Mouse (Mus musculus): ENCODE data around the gene Cfap45.

The Cfap45 gene

DNA sequence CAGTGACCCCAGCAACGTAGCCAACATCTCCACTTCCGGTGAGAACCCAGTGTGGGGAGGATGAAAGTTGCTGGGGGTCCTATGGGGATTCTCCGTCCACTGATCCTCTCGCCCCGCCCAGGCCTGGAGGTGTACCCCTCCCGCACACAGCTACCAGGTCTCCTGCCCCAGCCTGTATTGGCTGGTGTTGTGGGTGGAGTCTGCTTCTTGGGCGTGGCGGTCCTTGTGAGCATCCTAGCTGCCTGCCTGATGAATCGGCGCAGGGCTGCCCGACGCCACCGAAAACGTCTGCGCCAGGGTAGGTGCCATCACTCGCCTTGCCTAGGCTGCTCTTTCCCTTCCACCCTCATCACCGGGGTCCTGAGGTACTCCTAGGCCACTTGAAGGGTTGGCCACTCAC, 24.6 kb upstream of the Cfap45 start:
- no peak for DNase-seq (ENCODE audit: low spot score)

DNA sequence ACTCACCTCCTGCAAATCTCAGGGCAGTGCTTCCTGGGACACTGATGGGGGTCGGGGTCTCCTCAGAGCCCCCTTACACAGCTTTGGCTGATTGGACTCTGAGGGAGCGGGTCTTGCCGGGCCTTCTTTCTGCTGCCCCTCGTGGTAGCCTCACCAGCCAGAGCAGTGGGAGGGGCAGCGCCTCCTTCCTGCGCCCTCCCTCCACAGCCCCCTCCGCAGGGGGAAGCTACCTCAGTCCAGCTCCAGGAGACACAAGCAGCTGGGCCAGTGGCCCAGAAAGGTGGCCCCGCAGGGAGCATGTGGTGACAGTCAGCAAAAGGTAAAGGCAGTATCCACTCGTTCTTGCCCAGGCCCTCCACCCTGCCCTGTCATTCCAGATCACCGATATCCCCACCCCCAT, 23.2 kb upstream of the Cfap45 start:
- no peak for DNase-seq (ENCODE audit: low spot score)

DNA sequence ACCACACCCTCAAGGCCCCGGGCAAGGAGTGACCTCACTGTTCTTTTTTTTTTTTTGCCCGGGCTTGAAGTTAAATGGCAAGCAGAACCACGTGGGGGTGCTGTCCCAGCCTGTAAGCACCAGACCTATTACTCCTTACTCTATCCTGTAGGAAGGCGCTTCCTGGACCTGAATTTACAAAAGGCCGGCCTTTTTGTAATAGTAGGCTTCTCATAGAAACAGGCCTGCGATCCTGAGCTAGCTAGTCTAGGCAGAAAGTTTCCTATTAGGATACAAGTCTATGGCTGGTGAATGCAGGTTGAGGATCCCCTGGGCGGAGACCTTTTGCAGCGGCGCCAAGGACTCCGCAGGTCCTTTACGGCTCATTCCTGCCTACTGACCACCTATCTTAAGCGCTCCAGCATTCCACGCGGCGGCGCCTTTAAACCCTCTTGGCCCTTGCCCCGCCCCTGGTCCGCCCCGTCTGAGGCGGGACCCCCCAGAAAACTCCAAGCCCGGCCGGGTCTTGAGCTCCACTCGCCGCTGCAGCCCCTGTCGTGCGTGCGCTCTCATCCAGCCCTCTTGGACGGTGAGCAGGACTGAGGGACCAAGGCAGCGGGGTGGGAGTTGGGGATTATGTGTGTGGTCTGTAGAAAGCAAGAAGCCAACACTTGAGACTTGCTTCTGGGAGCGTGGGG, 20.7 kb upstream of the Cfap45 start, which contains the start of gene Tagln2:
Tagln2 (plus strand) TSS at position 283 of the 677 bp plus-strand sequence.
- DNase-seq (ENCODE audit: low spot score) = peak; percentile 75

DNA sequence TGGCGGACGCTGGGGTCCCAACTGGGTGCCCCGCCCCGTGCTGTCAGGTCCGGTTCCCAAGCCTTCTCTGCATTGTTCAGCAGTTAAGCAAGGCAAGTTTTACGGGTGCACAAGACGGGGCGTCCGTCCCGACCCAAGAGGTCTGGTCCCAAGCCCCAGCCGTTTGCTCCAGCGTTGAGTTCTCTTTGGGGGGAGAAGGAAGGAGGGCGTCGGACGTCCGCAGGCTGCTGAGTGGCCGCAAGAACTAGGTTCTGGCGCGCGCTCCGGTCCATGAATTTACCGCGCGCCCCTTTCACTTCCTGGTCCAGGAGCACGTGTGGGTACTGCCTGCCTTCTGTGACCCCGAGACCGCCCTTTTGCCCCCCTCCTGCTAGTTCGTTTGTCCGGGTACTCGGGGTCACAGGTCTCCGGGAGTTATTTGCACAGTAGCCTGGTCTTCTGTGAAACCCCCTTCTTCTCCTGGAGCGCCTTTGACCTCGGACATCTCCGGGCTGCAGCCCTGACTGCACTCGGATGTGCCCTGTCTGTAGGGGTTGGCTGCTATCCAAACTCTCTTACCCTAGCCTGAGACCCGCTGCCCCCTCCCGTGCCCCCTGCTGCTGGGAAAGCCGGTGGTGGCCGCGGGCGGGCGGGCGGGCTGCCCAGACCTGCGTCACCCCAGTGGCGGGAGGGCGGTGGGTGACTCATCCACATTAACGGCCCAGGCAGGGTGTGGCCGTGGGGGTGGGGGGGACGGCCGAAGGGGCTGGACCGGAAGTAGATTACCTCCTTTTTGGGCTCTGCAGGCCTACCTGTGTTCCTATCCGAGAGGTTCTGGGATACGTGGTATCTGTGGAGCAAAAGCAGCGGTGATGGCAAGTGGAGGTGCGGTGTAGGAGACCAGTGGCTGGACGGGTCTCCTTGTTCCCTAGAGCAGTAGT, 19.9 kb upstream of the Cfap45 start:
- DNase-seq (ENCODE audit: low spot score) = peak; percentile 28

DNA sequence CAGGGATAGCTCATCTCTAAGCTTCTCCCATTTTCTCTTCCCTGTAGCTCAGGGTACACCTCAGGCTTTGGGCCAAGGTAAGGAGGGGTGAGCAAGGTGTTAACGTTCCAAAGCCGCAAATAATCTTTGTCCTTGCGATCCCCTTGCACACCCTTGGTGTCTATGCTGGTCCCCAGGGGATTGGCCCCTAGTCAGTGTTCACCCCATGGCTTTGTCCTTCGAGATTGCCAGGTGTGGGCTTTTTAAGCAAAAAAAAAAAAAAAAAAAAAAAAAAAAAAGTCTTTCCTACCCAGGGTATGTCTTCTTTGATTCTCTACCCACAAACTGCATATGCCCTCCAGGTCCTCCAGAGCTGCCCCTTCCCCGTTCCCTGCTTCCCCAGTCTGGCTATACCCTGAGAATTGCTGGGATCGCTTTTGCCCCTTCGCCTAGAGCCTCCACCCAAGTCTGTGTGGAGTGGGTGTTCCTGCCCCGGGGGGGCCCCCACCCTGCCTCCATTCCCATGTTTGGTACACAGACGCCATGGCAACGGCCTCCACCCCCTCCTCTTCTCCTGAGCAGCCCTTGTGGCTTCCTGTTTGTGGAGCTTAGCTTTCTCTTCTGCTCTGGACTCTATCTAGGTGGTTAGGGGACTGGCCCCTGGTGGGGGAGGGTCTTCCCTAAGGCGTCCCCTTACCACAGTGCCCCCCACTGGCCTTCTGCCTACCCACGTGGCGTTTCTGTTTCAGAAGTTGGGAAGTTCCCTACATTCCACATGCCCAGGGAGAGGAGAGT, 19.0 kb upstream of the Cfap45 start:
- DNase-seq (ENCODE audit: low spot score) = no peak

DNA sequence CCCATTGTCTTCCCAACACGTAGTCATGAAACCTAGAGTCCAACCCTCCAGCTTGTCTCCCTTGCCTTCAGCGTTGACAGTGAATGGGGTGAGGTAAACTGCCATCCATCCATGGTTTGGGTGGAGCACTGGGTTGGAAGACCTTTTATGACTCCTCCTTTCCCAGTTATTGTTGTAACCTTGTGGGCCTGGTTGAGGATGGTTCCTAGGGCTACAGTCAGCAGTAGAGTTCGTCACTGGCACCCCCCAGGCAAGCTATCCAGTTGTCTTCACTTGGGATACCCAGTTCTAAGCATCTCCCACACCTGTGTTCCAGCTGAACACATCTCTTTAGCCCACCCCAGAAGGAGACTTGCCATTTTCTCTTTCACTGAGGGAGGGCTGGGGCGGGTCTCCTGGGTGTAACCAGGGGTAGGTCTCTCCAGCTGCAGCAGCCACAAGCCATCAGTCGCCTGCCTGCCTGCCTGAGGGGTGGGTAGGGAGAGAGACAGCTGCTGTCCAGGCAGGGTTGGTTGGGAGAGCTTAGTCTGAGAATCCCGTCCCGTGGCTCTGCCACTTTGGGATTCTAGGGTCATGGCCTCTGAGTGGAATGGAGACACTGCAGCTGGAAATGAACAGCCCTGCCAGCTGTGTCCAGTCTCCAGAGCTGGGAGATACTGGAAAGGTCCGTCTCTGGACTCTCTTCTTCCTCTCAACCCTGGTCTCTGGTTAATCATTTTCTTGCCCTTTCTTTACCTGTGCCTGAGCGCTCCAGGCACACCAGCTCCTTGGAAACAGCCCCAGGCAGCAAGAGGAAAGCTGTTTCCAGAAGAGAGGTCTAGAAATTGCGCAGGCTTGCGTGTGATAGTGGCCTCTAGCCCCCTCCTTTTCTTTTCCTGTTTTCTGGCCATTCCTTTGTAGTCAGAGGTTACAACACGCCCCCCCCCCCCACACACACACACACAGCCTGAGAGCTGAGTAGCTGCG, 18.2 kb upstream of the Cfap45 start:
- no peak for DNase-seq (ENCODE audit: low spot score)

DNA sequence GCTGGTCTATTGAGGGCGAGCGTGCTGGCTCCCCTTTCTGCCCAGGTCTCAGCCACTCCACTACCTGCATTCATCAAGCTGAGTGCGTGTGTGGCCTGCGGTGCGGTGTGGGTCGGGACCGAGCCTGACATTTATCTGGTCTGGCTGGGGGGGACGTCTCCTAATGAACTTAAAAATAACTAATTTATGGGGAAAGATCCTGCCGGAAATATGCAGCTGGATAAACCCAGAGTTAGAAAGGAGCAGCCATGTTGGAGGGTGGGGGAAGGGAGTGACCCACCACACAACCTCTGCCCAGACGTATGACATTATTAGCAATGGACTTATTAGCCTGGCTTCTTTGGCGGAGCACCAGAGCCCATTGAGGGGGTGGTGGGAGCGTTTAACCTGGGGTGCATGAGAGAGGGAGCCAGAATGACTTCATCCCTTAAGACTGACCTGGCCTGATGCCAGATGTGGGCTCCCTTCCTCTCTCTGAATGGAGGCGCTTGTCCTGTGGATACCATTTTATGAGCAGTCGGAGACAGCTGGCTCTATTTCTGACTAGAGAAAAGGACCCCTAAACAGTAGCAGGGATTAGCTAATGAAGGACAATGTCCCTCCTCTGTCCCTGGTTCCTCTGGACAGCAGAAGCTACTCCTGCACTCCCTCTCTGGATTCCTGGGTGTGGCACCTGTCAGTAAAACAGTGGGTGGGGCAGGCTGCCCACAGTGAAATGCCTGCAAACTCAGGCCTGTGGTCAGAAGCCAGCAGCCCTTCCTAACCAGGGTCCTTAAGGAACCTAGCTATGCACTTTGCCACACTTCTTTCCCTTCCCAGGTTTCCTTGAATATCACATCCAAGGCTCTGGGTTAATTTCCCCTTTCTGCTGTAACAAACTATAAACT, 17.2 kb upstream of the Cfap45 start:
- no peak for DNase-seq (ENCODE audit: low spot score)

DNA sequence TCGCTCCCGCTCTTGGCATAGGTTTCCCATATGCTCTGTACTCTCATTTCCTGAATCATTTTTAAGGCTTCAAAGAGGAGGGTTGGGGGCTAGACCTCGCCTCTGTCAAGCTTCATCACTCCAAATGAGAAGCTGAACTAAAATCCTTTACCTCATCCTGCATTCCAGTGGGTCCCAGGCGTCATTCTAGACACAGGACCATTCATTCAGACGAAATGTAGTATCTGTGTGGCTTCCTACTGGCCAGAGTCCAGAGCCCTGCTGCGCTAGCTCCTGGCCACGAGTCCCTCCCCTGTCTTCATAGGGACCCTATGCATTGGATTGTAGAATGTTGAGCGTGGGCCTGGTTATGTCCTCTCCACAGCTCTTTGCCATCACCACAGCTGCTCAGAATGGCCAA, 15.8 kb upstream of the Cfap45 start:
- DNase-seq (ENCODE audit: low spot score) = no peak

DNA sequence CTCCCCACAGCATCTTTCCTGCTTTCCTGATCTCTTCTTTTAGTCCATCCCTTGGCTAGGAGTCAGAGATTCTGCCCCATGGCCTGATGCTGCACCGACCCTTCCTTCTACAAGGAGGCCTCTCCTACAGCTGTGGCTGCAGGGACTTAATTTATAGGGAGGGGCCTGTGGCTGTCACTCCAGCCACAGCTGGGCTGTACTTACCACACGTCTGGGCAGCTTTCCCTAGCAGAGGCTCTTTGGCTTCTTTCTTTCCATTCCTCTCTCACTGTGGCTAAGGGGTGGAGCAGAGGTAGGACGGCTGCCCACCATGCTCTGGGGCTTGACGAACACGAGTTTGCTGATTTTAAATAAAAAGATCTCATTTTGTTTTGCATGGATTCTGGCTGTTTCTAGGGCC, 13.6 kb upstream of the Cfap45 start:
- no peak for DNase-seq (ENCODE audit: low spot score)

DNA sequence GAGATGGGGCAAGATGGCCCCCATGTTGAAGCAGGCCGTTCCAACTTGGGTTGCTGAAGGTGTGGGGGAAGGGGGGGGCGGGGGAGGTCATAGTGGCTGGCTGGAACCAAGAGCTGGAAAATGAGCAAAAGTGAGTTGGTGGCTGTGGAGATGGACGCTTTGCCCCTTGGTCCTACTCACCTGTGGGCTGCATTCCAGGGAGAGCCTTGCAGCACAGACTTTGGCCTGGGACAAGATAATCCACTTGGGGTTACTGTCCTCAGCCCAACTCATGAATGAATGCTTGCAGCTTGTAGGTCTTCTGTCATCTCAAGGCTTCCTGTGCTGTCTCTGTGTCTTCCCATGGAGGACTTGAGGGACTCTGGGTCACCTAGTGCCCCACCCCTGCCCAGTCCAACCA, 12.9 kb upstream of the Cfap45 start:
- no peak for DNase-seq (ENCODE audit: low spot score)

DNA sequence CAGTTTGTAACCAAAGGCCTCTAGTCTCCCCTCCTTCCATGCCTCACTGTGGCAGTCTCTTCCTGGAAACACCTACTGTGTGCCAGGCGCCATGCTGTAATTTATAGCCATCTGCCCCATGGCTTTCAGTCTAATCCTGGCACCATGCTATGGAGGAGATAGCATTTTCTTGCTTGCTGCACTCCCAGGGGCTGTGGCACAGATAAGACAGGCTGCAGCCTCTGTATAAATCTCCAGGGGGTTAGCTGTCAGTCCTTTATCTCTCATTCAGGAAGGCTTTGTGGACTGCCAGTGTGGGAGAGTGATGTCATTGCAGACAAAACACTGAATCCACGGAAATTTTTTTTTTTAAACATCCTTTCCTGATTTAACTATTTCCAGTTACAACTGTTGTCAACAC, 12.4 kb upstream of the Cfap45 start:
- no peak for DNase-seq (ENCODE audit: low spot score)

DNA sequence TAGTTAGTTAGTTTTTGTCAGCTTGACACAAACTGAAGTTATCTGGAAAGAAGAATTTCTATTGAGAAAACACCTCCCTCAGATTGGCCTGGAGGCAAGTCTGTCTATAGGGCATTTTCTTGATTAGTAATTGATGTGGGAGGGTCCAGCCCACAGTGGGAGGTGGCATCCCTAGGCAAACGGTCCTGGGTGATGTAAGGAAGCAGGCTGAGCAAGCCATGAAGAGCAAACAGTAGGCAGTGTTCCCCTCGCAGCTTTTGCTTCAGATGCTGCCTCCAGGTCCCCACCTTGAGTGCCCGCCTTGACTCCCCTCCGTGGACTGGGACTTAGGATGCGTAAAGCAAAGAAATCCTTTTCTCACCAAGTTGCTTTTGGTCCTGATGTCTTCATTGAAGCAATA, 11.4 kb upstream of the Cfap45 start:
- no peak for DNase-seq (ENCODE audit: low spot score)

DNA sequence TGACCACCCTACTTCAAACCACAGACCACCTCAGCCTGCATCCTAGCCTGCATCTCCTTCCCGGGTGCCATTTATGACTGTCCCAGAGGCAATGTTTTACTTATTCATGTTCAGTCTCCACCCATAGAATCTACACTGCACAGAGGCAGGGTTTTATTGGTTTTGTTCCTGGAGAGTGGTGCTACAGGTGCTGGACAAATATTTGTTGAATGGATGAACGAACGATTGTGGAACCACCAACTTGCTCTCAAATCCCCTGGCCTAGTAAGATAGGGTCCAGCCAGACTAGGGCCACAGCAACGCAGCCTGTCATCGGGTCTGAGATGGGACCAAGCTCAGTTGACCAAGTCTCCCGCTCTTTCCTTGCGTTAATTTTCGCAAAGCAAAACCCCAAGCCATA, 10.6 kb upstream of the Cfap45 start:
- DNase-seq (ENCODE audit: low spot score) = no peak

DNA sequence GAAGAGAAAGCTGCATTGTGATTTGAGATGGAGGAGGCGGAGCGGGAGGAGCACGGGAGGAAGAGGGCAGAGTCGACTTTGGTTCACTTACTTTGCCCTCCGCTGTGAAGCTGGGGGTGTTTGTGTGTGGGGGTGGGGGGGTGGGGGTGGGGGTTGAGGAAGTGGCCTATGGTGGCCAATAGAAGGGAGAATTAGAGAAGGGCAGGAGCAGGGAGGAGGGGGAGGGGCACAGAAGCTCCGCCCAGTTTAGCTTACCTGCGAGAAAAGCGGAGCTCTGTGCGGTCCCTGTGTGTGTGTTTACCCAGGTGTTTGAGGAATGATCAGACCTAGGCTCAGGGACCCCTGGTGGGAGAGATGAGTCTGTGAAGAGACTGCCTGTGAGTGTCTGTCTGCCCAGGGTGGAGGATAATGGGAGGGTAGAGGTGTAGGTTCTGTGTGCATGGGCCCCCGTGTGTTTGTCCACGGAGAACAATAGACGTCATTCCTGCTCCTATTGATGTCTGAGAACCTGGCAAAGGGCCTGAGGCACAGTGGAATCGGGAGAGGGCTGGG, 10.1 kb upstream of the Cfap45 start:
- DNase-seq (ENCODE audit: low spot score) = no peak

DNA sequence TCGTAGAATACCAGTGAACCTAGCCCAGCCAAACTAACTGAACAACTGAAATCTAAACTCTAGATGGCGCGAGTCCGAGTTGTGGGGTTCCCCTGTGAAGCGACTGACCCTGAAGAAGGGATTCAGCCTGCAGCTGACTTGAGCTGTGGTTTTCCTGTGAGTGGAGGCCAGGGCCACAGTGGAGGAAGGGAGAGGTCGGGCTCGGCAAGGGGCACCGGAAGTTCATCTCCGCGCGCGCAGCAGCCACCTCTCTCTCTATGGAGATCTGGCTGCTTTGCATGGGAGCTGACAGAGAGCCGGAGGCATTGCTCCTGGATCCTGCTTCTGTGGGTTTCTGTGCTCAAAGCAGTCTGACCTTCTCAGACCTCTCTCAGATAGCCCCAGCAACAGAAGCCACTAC, 7.6 kb upstream of the Cfap45 start:
- DNase-seq (ENCODE audit: low spot score) = peak; percentile 70

DNA sequence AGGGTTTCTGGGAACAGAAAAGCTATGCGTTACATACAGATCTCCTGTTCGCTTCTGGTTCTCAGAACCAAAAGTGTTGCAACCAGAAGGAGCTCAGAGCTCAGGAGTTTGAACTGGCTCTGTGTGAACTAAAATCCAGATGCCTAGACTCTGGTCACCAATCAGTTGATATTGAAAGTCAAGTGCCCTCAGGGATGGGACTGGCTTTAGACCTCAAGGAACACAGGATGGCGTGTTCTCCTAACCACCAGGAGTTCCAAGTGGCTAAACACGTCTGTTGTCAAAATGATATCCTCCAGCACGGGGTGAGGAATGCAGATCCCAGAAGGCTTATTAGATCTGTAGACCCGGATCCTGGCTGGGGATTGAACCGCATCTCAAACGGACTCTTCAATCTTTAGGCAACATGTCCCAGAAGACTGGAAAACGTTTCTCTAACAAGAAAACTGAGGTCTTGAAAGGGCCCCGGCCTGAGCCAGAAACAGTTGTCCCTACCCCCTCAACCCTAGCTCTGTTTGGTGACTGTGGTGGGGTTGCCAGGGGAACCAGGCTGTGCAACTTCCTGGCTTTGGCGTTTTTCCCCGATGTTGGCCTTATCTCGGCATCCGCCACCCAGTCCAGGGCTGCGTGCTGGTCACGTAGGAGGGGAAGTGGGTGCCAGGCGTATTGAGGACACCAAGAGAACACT, 6.9 kb upstream of the Cfap45 start:
- peak; percentile 48 for DNase-seq (ENCODE audit: low spot score)

DNA sequence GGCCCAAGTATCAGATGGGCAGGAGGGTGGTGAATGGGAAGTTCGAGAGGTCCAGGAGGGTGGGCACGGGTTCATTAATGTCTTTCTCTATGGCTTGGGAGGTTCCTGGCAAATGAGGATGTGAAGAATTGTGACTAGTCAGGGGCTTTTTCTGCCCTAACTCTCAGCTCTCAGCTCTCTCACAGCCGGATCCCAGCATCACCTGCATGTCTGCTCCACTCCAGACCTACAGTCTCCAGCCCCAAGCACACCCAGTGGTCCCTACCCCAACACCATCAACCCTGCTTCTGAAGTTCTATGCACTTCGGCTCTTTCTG, 6.4 kb upstream of the Cfap45 start:
- DNase-seq (ENCODE audit: low spot score) = no peak

DNA sequence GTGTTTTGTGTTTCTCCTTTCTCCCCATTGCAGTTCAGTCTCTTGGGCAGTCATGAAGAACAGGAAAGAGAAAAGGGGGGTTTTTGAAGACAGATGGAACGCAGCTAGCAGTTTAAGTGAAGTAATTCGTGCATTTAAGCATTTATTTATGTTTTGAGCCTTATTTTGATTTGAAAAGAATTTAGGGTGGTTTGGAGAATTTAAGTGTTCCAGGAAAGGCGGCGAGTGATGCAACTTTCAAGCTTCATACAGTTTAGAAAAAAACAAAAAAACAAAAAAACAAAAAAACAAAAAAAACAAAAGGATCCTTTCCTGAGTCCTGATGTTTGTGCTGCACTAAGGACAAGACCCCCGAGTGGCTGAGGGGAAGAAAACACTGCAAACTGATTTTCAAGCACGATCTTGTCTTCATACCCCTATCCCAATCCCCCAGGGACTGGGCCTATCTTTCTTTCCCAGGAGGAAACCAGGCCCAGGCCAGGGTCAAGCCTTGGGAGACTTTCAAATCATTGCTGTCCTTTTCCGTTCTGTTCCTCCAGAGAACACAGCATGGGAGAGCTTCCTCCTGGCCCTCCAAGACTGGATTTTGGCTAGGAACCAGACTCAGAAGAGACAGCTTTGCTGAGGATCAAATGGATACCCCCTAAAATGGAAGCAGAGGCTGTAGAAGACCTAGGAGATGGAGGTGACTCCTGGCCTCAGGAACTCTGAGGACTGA, 5.9 kb upstream of the Cfap45 start:
- no peak for DNase-seq (ENCODE audit: low spot score)

DNA sequence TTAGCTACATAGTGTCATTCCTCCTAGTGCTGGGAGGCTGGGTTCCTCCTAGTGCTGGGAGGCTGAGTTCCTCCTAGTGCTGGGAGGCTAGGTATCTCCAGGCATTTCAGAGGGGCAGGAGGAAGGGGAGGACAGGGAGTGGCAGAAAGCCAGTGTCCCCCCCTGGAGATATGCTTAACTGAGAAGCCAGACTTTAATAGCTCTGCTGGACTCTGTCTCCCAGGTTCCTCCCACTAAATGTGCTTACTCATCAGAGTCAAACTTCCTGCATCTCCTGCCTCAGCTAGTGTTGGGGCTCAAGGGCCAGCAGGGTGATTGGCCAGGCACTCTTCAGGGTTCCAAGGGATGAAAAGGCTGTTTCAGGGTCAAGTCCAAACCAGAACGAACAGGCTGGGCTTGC, 5.2 kb upstream of the Cfap45 start:
- no peak for DNase-seq (ENCODE audit: low spot score)
